Mouse (Mus musculus): ENCODE data around the gene Gm28035.

Gm28035 gene

DNA sequence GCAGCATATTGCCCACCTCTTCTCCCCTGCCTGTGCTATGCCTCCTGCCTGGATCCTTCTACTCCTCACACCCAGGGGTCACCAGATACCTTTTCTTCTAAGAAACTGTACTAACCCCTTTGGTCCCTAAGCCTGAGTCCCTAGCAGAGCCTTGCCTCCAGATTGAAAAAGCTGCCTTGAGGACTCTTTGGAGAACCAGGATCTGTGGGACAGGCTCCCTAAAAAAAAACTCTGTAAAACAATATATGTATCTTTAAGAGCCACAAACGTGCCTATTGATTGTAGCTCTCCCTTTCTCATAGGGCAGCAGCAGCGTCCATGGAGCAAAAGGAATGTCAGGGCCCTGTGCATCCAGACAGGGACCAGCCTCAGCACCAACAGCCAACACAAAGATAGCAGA is at the start of gene Gm28035:
Gm28035 (plus strand) TSS at position 301 of the 400 bp plus-strand sequence.
- no peak for DNase-seq

DNA sequence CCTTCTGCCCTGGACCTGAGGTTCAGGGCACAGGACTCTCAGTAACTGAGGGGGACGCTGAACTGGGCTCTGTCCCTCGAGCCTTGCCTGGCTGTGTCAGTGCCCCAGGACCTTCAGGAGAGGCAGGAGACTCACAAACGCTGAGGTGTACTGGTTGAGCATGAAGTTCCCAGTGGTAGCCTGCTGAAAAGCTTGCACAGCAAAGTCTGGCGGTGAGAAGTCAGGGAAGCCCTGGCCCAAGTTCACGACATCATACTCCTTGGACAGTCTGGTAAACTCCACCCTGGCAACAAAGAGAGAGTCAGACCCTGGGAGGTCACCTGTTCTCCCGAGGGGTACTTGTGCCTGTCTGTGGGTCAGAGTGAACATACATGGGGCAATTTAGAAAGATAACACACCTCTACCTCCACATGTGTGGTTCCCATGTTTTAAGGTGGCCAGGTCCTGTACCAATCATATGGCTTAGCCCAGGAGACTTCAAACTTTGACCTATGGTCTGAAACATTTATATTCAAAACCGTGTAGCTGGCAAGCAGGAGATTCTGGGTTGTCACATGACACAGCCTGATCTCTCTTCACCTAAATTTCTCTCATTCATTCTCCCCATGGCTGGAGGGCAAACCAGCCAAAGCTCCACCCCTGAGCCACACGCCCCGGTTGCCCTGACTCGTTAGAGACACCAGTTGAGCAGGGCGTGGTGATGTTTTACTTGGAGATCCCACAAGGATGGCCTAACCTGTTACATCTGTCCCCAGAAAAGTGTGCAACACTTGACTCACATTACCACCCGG is 48.4 kb upstream of the Gm28035 start:
- no peak for DNase-seq

DNA sequence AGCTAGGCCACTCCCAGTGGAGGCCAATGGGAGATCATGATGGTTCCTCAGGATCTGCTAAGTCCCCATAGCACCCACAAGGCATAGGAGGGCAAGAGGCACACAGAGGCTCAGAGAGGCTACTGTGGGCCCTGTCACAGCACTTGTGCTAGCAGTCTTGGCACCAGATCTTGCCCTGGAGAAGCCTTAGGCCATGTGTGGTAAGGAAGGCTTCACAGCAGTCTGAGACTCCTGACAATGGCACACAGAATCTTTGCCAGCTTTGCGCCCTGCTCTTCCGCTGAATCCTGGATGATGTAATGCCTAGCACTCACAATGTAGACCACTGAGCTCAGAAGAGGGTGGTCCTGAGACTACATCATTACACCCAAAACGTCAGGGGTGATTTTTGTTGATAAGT is 45.7 kb upstream of the Gm28035 start:
- DNase-seq: no peak

DNA sequence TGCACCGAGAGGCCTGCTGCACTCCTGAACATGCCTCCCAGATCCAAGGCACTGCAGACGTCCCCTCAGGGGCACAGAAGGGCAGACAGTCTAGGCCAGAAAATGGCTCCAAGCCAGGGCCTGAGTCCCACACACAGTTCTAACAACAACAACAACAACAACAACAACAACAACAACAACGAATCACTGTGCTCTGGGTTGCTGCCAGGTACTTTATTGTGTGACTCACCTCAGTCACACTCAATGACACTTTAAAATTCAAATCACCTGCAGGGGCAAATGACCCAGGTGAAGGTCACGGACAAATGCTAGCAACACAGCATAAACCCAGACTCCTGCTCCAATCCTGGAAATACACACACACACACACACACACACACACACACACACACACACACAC is 42.3 kb upstream of the Gm28035 start:
- DNase-seq: no peak

DNA sequence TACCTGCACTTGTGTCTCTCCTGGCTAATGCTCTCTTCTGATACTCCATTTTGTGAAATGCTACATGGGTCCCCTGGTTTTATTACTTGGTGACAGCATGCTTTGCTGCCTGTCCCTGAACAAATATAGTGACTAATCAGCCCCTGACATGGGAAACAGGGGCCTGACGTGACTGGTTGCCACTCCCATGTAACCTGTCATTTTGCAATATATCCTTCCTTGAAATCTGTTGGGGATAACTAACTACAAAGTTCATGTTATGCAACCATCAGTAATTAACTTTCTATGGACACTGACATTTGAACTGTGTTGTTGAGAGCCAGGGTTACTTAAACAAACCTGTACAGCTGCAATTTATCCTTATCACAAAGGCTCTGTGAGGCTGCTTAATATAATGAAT is 40.4 kb upstream of the Gm28035 start:
- no peak for DNase-seq

DNA sequence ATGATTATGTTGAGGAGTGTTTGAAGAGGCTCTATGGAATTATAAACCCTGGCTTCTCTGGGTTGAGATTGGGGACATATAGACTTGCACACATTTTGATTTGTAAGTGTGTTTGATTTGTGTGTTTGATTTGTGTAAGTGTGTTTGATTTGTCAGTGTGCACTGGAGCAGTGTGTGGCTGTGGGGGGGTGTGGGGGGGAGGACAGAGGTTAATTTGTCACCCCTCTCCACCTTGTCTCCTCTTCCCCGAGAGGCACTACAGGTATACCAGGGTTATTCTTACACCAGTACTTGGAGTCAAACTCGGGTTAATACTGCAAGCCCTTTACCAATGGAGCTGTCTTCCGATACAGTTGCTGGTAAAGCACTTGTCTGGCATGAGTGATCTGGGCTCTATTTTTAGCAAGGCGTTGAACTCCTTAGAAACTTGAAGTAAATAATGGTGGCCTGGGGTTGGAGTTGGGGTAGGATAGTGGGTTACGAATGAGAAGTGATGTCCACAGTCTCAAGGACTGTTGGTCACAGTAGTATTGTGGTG is 39.9 kb upstream of the Gm28035 start:
- DNase-seq: no peak

DNA sequence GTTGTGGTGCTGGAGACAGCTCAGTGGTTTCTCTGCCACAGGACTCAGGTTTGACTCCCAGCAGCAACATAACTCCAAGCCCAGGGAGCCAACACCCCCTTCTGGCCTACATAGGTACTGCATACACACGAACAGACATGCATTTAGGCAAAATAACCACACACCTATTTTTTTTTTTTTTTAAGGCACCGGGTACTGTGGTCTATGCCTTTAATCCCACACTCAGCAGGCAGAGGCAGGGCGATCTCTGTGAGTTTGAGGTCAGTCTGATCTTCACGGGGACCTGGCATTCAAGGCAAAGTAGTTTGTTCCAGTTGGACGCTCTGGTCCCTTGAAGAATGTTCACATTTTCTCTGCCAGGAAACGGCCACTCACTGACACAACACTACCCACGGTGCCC is 36.9 kb upstream of the Gm28035 start:
- DNase-seq: no peak

DNA sequence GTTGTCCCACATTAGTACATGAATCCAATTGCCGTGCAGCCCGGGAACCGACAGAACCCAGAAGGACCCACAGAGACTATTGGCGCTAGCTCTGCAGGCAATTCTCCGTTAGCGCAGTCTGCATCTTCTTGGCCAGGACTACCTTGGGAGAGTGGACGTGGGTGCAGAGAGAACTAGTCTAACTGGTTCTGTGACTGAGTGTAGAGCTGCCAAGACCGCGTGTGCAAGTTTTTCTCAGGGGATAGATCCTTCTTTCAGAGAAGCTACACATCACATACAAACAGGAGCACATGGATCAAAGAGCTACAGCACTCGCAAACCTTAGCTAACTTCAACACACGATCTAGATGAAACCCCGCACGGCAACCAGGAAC is 35.1 kb upstream of the Gm28035 start:
- DNase-seq: no peak

DNA sequence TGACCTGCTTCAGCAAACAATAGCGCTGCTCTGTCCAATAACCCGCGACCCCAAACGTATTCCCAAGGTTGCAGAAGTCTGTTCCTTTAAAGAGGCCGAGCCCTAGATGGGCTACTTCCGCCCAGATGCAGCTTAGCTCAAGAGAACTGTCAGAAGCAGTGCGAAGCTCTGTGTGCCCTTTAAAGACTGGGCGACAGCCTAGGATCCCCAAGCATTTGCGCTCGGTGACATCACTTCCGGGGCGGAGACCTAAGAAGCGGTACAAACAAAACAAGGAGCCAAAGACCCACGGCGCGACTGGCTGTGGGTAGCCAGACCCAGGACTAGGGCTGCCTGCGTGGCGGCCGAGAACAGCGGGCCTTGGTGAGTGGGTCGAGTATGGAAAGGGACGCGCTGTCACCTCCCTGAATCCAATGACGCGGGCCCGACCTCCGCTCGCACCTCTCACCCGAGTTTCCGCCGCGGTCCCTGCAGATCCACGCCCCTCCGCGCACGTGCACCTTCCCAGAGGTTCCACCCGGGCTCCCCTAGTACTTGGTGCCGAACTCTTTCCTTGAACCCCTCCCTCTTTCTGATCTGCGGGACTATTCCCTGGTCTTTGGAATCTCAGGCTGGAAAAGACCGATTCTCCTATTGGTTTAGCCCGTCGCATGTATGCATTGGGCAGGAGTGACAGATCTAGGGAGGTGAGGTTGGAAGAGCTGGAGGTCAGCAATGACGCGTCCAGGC is 34.6 kb upstream of the Gm28035 start, which contains the start of gene Kyat1:
Kyat1 (minus strand) TSS at position 219 of the 729 bp plus-strand sequence.
- peak; percentile 92 for DNase-seq

DNA sequence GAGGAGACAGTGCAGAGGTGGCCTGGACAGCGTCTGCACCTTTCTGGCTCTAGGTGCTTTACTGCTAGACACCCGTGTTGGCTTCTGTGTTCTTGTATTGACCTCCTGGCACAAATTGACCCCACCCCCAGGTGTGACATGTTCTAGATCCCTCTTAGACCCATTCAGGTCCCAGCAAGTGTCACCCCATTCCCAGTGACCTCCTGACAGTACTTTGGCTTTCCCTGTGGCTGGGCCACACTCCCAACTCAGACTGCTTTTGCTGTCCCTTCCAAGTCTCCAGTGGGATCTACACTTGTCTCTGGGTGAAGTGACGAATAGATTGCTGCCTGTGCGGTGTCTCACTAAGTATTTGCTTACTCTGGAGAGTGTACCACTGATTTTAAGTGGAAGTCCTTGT is 33.0 kb upstream of the Gm28035 start:
- DNase-seq: no peak

DNA sequence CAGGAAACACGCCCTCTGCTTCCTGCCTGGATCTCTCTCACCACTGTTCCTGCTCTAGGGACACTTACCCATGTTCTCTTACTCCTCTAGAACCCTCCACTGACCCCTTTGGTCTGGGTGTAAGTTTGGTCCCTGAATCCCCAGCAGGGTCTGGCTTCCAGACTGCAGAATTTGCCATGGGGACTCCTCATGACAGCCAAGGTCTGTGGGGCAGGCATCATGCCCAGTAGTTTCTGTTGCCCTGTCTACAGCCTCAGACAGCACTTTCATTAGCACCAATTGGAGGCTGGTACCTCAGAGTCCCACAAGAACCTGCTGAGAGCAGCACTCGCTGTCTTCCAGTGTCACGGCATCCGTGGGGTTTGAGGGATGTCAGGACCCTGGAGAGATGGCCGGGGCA is 32.5 kb upstream of the Gm28035 start:
- DNase-seq: no peak

DNA sequence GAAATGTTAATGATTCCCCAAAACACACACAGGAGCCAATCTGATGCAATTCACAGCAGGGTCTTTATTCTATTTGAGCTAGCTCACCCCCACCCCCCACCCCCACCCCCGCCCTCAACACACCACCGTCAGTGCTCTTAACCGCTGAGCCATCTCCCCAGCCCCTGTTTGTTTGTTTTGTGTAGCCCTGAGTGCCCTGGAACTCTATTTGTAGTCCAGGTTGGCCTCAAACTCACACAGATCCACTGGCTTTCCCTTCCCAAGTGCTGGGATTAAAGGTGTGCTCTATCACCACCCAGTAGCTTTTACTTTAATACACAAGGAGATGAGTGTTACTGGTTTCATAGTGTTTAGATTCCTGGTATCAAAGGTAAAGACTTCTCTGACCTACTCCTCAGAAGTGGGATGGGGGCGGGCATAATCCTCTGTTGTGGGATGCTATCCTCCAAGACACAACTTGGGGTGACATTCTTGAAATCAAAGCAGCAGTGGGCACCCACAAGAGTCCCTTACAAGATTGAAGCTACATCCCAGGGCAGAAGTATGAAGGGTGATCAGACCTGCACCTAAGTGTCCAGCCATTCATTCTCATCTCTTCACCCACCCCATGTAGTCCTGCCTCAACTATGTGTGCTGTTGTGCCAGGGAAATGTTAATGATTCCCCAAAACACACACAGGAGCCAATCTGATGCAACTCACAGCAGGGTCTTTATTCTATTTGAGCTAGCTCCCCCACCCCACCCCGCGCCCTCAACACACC is 28.8 kb upstream of the Gm28035 start:
- DNase-seq: no peak

DNA sequence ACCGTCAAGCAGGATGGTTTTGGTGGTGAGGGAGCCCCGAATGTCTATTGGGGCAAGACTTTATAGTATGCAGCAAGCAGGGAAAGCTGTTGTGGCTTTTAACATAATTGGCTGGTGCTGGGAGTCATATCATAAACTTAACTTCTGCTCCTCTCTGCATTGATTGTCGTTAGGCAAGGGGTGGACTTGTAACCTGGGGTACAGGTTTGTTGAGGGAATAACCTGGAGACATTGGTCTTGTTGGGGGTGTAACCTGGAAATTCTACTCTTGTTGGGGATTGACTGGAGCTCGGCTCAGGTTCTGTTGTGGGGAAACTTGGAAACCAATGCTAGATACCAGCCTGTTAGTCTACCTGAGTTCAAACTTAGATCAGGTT is 28.2 kb upstream of the Gm28035 start:
- no peak for DNase-seq

DNA sequence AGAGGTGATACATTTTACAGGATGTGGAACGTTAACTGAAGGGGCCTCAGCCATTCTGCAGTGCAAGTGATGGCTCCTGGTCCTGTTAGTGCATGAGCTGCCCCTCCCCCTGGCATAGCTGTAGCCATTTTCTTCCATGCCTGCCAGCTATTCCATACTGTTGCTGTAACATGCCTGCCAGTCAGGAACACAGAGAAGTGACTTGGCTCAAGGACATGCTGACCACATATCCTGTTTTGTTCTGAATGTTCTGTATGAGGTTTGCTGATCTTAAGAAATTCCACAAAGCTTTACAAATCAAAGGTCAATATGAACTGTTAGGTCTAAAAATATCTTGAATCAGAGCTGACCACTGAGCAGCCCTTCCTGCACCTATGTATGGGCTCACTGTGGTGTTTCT is 27.4 kb upstream of the Gm28035 start:
- DNase-seq: no peak

DNA sequence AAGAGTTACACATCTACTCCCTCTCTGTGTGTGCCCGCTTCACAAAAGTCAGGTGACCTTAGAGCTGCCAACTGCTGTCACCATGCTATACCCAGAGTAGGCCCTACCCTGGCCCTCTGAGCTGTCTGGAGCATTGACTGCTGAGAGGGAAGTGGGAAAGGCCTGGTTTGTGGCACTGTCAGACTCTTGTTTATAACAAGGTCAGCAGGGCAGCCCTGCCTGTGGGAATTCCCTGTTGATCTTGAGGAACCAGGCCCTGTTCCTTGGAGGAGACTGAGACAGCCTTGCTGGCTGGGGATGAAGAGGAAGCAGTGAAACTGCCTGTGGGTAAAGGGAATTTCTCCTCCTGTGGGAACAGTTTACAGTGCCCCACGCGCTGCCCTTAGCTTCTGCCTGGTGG is 25.6 kb upstream of the Gm28035 start:
- no peak for DNase-seq

DNA sequence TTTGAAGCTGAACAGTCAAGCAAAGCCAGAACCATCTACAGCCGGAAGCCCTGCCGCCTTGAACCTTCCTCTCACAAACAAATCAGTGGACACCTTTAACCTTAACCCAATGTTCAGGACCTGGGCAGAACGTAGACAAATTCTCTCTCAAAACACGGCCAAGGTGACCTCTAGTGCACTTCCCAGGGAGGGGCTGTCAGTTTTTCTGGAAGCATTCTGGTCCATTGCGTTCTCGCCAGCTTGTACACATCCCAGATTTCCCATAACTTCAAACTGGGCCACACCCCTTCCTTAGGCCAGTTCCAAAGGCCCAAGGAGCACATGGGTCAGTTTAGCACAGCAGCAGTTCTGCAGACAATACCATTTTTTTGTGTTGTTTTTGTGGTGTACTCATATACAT is 24.9 kb upstream of the Gm28035 start:
- DNase-seq: no peak

DNA sequence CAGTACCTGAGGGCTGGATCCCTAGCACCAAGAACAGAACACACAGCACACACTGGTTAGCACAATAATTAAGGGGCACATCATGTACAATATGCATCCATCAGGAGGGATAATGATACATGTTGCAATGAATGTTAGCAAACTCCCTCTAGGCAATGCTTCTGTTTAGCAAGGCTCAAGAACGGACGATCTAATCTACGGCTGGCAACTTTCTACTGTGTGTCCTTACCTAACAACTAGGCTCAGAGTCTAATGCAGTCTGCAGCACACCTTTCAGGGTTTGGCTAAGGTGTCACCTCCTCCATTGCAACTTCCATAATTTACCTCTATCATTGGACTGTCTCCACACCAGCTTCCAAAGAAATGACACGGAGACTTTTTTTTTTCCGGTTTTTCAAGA is 24.1 kb upstream of the Gm28035 start:
- DNase-seq: no peak

DNA sequence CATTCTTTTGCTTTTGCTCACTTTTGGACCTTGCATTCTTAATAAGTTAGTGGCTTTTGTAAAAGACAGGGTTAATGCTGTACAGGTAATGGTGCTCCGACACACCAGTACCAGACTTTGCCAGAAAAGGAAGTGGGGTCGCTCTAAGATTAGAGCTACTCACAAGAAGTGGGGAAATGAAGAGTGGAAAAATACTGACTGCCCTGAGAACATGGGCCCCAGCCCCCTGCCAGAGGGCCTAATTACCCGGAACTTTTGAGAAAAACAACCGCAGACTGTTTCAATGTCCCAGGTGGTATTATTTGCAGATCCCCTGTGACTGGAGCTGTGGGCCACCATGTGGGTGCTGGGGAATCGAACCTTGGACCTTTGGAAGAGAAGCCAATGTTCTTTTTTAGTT is 4.8 kb upstream of the Gm28035 start:
- peak; percentile 28 for DNase-seq

DNA sequence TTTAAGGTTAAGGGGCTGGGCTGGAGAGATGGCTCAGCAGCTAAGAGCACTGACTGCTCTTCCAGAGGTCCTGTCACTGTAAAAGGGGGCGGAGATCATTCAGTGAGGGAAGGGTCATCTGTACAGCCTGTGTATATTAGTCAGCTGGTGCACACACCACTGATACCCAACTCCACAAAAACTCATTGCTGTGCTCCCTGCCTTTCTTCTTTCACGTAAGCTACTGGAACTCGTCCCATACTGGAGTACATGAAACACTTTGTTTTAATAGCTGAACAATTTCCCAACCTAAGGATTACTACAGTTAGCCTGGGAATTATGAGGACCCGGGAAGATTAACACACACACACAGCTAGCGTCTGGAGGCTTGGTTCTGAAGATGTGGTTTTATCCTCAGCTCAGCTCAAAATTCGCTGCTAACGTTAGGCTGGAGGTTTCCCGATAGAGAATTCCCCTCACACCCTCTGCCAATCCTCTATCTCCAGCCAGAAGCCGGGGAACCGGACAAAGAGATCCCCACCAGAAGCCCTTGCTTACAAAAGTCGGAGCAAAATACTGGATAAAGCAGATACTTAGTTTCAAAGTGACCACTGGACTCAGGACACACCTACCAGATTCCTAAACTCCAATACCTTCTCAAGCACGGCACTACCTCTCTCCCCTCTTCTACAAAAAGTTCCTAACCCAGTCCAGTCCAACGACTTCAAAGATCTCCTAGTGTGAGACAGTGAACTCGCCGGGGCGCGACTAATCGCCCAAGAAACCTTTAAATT is 3.8 kb upstream of the Gm28035 start:
- peak; percentile 34 for DNase-seq

DNA sequence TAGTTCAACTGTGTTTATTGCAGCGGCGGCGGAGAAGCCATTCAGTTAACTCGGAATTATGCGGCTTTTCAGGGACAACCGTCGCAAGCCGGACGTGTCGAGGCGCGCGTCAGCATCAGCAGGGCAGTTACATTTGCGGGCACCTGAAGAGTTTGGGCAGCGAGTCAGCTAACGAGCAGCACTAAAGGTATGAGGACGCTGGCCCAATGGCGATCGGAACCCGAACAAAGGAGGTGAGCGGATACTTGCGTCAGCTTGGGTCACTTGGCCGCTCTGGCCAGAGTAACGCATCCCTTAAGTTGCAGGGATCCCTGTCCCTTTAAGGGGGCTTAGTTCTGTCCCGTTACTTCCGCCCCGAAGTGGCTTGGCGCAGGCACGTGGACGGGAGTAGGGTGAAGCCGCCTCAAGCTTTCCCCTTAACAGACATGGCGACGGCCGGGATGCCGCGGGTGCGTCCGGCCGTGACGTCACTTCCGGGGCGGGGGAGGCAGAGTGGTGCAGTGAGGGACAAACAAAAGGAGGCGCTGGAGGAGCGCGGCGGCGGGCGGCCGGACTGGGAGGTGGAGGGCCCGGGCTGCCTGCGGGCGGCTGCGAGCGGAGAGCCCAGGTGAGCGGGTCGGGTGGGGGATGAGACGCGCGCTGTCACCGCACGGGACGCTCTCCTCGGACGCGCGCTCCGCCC is 3.0 kb upstream of the Gm28035 start, which contains the start of gene Lrrc8a:
Lrrc8a (plus strand) TSS at position 517 of the 682 bp plus-strand sequence.
- DNase-seq: peak; percentile 100

DNA sequence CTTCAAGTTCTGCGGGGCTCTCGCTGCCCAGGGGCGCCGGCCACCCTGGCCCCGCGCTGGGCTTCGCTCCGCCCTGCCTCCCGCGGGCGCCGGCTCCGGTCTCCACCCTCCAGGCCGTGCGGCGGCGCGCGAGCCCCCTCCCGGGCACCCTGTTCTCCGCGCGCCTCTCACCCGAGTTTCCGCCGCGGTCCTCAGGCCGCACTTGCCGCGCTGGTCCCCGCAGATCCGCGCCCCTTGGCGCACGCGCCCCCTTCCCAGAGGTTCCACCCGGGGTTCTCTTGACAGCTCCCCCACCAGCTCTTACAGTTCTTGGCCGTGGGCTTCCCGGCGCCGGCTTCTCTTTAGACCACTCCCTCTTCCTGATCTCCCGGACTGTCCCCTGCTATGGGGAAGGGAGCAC is 2.5 kb upstream of the Gm28035 start:
- no peak for DNase-seq

DNA sequence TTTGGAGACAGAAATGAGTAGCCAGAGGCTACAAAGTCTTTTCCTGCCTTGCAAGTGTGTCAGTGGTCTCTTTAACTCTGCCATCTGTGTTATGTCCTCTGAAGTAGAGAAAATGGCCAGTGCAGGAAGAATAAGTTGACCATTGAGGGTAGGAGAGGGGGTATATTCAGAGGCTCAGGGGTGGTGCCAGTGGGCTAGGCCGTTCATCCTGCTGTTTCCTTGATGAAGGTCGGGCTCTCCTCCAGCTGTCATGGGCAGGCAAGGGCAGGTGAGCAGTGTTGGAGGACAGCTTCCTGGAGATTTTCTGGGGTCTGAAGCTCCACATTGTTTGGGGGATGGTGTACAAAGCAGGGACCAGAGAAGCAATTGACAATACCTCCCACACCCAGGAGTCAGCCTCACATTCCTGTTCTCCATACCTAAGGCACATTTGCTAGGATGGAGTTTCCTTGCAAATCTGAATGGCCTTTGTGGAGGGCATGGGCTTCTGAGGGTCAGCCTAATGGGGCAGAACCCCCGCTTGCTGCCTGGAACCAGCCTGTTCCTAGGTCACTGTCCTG is 1.4 kb upstream of the Gm28035 start:
- peak; percentile 36 for DNase-seq

Measured in cerebellum, adult 9-11 months (tissue).